Mouse (Mus musculus) megakaryocyte, embryonic 14.5 days (primary cell): ENCODE results near the gene Ulk3. TPM values are rescaled to one million over a fixed set of nuclear protein-coding genes. Genes with fewer than 3 reads are reported as not detected.

Experiments
- H3K27me3 ChIP-seq: replicated peaks from 2 replicates; pipeline ENCODE3; 2012; ENCODE audit warnings: inconsistent platforms
- H3K36me3 ChIP-seq: replicated peaks from 2 replicates; pipeline ENCODE3; 2012; ENCODE audit warnings: low read length, inconsistent platforms, mixed read lengths
- H3K4me1 ChIP-seq: 2 replicates; pipeline ENCODE4 v1.6.1; 2012; ENCODE audit warnings: inconsistent platforms
- H3K4me3 ChIP-seq: replicated peaks from 2 replicates; pipeline ENCODE3; 2012; ENCODE audit warnings: moderate library complexity, mild to moderate bottlenecking, inconsistent platforms
- H3K9me3 ChIP-seq: 2 replicates; pipeline ENCODE4 v1.6.1; 2012; ENCODE audit warnings: inconsistent platforms
- FLI1 ChIP-seq: IDR thresholded peaks from 2 replicates; pipeline ENCODE4 v1.6.1; 2012; ENCODE audit warnings: low read length, inconsistent platforms, mixed read lengths
- GATA1 ChIP-seq: IDR thresholded peaks from 3 replicates; pipeline ENCODE4 v1.6.1; 2012; ENCODE audit warnings: mixed read lengths, low read length, inconsistent platforms, borderline replicate concordance
- polyA plus RNA-seq: library from polyadenylated mRNA; stranded (reverse); fragments of >175 nt; gene quantifications from 2 replicates; pipeline ENCODE4 v1.2.3, GENCODE M21; 2012; ENCODE audit warnings: low replicate concordance; ENCODE audit not compliant: insufficient read depth

Ulk3 gene
- polyA plus RNA-seq, 1 experiment = 3.3 TPM

DNA sequence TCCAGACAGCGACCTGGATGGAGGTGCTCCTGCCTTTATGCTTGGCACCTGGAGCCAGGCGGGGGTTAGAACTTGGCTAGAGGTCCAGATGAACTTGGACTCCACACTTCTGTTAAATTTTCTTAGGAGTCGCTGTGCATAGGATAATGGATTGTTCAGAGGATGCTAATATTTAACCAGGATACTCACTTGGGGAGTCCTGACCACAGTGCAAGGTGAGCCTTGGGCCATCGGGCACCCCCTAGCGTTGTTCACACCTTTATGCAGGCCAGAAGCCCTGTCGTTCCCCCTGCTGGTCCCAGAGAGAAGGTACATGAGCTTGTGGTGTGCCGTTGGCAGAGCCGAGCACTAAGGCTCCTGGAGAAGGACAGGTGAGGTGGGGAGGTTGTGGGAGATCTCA, 22.4 kb upstream of the Ulk3 start:
- Histone ChIP-seq H3K4me3 (peak overlapping the region; percentile 17), H3K27me3 (no peaks in the 10 kb centered on the region), H3K4me1 (peaks cover 98% of the 10 kb centered on the region), H3K9me3 (no peaks in the 10 kb centered on the region; the same call in 1 of the 2 replicates), H3K36me3 (peaks cover 79% of the 10 kb centered on the region)
- TF ChIP-seq FLI1 (no peak), GATA1 (no peak)

DNA sequence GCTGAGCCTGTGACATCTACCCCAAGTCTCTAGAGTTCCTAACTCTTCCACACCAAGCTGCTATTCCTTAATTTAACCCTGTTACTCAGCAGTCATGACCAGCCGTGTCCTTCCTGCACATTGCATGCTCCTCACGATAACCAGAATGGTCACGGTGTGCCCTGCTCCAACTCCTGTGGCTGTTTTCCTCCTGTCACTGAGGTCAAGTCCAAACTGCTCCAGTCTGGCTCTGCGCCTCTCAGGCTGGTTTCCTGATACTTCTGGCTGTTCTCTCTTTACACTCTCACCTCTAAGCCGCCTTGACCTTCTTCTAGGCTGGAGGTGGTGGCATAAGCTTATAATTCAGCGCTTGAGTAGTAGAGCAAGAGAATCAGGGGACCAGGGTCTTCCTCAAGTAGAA, 20.8 kb upstream of the Ulk3 start:
- no peaks in the 10 kb centered on the region; the same call in 1 of the 2 replicates for H3K9me3 ChIP-seq
- H3K4me3 ChIP-seq = peak overlapping the region; percentile 57
- TF ChIP-seq GATA1 = no peak
- no peak for TF ChIP-seq FLI1
- H3K36me3 ChIP-seq = peaks cover 89% of the 10 kb centered on the region
- peaks cover 98% of the 10 kb centered on the region for H3K4me1 ChIP-seq
- no peaks in the 10 kb centered on the region for H3K27me3 ChIP-seq

DNA sequence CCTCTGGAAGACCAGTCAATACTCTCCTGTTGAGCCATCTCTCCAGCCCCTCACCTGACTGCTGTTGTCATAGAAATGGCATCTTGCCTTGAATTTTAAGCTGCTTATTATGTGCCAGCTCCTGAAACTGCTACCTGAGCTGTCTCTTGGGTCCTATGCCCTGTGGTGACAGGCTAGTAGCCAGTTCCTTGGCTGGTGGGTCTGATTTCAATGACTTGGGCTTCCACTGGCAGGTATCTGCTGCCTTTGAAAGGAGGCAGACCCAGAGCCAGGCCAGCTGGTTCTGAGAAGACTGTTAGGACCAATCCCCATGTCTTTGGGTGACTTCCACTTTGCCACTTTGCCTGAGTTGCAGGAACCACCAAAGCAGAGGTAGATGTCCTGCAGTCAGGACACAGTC, 14.9 kb upstream of the Ulk3 start:
- TF ChIP-seq GATA1 (no peak), FLI1 (no peak)
- H3K9me3 ChIP-seq = no peaks in the 10 kb centered on the region; the same call in 1 of the 2 replicates
- H3K4me1 ChIP-seq = peaks cover 96% of the 10 kb centered on the region
- H3K36me3 ChIP-seq = peaks cover 88% of the 10 kb centered on the region
- peak overlapping the region; percentile 29 for H3K4me3 ChIP-seq
- no peaks in the 10 kb centered on the region for H3K27me3 ChIP-seq

DNA sequence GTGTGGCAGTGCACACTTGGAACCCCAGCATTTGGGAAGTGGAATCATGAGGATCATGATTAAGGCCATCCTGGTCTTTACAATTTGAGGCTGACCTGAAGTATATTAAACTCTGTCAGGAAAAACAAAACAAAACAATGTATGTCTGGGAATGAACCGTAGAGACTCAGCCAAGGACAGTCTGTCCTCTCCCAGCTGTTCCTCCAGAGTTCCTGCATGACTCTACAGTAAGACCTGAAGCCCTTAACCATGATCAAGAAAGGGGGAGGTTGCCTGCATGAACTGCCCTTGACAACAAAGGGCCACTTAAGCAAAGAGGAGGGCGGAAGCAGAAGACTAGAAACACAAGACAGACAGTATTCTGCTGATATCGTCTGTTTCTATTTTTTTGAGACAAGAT, 13.7 kb upstream of the Ulk3 start:
- peaks cover 98% of the 10 kb centered on the region for H3K4me1 ChIP-seq
- H3K36me3 ChIP-seq = peaks cover 90% of the 10 kb centered on the region
- peak overlapping the region; percentile 67 for H3K4me3 ChIP-seq
- no peaks in the 10 kb centered on the region for H3K27me3 ChIP-seq
- no peak for TF ChIP-seq GATA1
- TF ChIP-seq FLI1 = no peak
- no peaks in the 10 kb centered on the region; the same call in 1 of the 2 replicates for H3K9me3 ChIP-seq

DNA sequence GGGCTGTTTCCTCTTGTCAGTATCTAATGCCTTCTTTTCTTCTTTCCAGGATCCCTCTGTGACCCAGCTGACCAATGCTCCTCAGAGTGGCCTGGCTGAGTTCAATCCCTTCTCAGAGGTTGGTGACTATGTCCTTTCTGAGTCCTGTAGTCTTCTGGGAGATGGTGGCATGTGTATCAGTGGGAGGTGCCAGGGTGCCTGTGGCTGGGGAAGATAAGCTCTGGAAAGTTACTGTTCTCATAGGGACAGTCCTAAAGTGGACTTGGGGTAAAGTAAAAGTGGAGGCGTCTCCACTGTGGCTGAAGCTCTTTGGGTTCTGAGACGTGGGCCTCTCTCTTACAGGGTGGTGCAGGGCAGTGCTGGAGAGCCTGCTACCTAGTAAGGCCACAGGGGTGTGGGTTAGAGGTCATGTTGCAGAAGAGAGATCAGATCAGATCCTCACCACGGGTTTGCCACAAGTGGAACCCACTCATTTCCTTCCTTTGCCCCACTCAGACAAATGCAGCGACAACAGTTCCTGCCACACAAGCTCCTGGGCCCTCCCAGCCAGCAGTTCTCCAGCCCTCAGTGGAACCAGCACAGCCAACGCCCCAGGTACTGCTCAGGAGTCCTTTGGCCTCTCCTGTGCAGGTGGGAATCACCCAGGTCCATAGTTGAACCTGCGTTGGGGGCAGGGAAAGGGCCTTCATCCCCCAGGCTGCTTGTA, 12.0 kb upstream of the Ulk3 start:
- Histone ChIP-seq H3K36me3 (peaks cover 91% of the 10 kb centered on the region), H3K27me3 (no peaks in the 10 kb centered on the region), H3K4me3 (peak overlapping the region; percentile 86), H3K9me3 (no peaks in the 10 kb centered on the region), H3K4me1 (peaks cover 98% of the 10 kb centered on the region)
- no peak for TF ChIP-seq GATA1
- no peak for TF ChIP-seq FLI1

DNA sequence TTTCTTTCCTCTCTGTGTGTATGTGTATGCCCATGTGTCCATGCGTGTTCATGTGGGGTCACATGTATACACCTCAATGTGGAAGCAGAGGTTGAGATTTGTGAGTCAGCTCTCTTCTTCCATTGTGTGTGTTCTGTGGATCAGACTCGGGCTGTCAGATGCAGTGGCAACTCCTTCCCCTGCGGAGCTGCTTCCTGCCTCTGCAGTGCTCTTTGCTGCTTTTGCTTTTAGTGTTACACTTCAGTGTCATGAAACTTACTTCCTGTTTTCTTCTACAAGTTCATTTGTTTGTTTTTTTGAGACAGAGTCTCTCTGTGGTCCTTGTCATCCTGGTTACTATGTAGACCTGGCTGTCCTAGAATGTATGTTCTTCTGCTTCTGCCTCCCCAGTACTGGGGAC, 4.3 kb upstream of the Ulk3 start:
- H3K4me1 ChIP-seq = peaks cover 89% of the 10 kb centered on the region
- no peaks in the 10 kb centered on the region for H3K27me3 ChIP-seq
- H3K4me3 ChIP-seq = no peak overlapping the region
- TF ChIP-seq FLI1 (no peak), GATA1 (no peak)
- peaks cover 88% of the 10 kb centered on the region for H3K36me3 ChIP-seq
- no peaks in the 10 kb centered on the region for H3K9me3 ChIP-seq

DNA sequence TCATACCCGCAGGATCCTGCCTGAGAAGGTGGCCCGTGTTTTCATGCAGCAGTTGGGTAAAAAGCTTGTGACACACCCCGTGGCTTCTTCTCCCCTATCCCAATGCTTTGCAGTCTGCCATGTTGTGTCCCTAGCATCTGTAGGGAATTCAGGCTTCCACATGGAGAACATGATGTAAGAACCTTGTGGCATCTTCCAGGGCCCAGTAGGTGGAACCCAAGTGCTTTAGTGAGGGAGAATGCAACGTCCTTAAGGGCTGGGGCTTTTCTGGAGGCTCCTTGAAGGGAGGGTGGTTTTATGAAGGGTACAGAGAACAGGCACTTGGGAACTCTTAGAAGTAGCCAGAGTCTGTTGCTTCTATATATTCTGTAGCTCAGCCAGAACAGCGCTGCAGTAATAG, 1.5 kb downstream of the Ulk3 start:
- Histone ChIP-seq H3K9me3 (no peaks in the 10 kb centered on the region), H3K36me3 (peaks cover 84% of the 10 kb centered on the region), H3K4me3 (peak overlapping the region; percentile 98), H3K4me1 (peaks cover 82% of the 10 kb centered on the region), H3K27me3 (no peaks in the 10 kb centered on the region)
- TF ChIP-seq FLI1 (no peak), GATA1 (no peak)

DNA sequence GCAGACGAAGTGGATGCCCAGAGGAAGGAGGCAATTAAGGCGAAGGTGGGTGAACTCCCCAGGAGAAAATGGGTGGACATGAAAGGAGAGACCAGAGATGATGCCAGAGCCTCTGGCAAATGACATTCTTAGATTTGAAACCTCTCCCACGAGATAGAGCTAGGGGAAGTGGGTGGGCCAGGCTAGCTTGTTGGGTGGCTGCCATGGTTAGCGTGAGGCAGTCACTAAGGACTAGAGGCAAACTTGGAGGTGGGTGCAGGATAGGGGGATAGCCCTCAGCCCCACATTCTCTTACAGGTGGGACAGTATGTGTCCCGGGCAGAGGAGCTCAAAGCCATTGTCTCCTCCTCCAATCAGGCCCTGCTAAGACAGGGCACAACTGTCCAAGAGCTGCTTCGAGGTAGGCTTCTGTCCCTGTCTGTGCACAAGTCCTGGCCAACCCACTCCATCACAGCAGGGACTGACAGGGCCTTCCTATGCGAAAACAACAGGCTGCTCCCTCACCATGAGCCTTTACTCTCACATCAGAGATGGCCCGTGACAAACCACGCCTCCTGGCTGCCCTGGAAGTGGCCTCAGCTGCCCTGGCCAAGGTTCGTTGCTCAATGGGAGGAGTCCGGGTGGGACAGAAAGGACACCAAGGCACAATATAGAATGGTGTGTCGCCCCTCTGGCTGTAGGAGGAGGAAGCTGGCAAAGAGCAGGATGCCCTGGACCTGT, 4.4 kb downstream of the Ulk3 start:
- H3K27me3 ChIP-seq = peaks cover 3% of the 10 kb centered on the region
- H3K36me3 ChIP-seq = peaks cover 79% of the 10 kb centered on the region
- no peak overlapping the region for H3K4me3 ChIP-seq
- no peaks in the 10 kb centered on the region for H3K9me3 ChIP-seq
- TF ChIP-seq GATA1 (no peak), FLI1 (no peak)
- H3K4me1 ChIP-seq = peaks cover 84% of the 10 kb centered on the region

DNA sequence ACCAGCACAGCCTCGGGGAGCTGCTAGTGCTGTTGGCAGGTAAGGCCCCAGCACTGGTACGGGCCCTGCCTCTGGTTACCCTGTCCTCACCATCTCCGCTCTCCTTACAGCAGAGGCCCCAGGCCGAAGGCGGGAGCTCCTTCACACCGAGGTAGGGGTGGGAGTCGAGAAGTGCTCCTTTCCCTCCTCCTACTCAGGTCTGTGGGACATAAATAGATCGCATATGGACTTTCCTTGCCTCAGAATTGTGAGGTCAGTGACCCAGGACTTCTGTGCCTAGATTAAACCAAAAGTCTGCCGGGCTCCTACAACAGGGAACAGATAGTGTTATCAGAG, 4.9 kb downstream of the Ulk3 start:
- H3K4me1 ChIP-seq = peaks cover 84% of the 10 kb centered on the region
- no peak overlapping the region for H3K4me3 ChIP-seq
- H3K27me3 ChIP-seq = peaks cover 8% of the 10 kb centered on the region
- no peak for TF ChIP-seq GATA1
- TF ChIP-seq FLI1 = no peak
- H3K36me3 ChIP-seq = peaks cover 73% of the 10 kb centered on the region
- no peaks in the 10 kb centered on the region for H3K9me3 ChIP-seq

DNA sequence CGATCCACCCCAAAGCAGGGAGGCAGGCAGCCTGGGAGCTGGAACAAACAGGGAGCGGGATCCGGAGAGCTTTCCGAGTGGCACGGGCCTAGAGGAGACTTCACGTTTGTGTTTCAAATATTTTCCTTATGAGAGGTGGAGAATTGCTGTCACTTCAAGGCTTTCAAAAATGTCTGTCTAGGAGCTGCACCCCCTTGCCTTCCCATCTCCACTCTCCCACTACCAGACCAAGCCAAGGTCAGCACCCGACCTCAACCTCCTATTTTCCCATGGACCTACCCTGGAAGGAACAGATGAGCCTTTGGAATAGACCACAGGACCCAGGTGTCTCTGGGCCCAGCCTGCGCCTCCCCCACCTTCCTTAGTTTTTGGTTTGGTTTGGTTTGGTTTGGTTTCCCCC, 8.0 kb downstream of the Ulk3 start:
- Histone ChIP-seq H3K36me3 (peaks cover 55% of the 10 kb centered on the region), H3K4me1 (peaks cover 84% of the 10 kb centered on the region), H3K4me3 (no peak overlapping the region), H3K27me3 (peaks cover 18% of the 10 kb centered on the region), H3K9me3 (no peaks in the 10 kb centered on the region)
- TF ChIP-seq FLI1 (no peak), GATA1 (no peak)
